Mouse (Mus musculus) lung, postnatal 0 days (tissue): Measurements from ENCODE around the gene Zbtb16.

ENCODE experiments used
- CTCF ChIP-seq: IDR thresholded peaks from 2 replicates; pipeline ENCODE4 v1.5.1; 2016; ENCODE audit warnings: antibody characterized with exemption, mild to moderate bottlenecking
- EP300 ChIP-seq: IDR thresholded peaks from 2 replicates; pipeline ENCODE4 v1.6.1; 2016; ENCODE audit warnings: antibody characterized with exemption, mild to moderate bottlenecking, control low read depth

GRCm38 (mm10) chr9:48857944-48858343, 21.9 kb upstream of the Zbtb16 start:
- TF ChIP-seq CTCF = no peak
- TF ChIP-seq EP300 = no peak
